Mouse (Mus musculus) embryonic facial prominence, embryonic 10.5 days (tissue): ENCODE data around the gene Gm35315. TPM values are rescaled to one million over a fixed set of nuclear protein-coding genes. Genes with fewer than 3 reads are reported as not detected.
"Not testable (repeated sequence)": the region's sequence is repeated elsewhere in the genome, so short reads cannot be mapped to it uniquely, and the experiment has no call there.

Experiments
- DNase-seq: peaks from one replicate; pipeline ENCODE4 v3.0.0-alpha.2; 2017; ENCODE audit warnings: low spot score
- H3K27ac ChIP-seq: fragments of 300-500 bp; sonication (generic); replicated peaks from 2 replicates; pipeline ENCODE4 v1.5.1; 2016; ENCODE audit warnings: mild to moderate bottlenecking
- H3K27me3 ChIP-seq: fragments of 300-500 bp; sonication (generic); replicated peaks from 2 replicates; pipeline ENCODE4 v1.6.1; 2016; ENCODE audit warnings: low read depth, mild to moderate bottlenecking; ENCODE audit not compliant: poor library complexity, severe bottlenecking
- H3K36me3 ChIP-seq: fragments of 300-500 bp; sonication (generic); replicated peaks from 2 replicates; pipeline ENCODE4 v1.6.1; 2016; ENCODE audit warnings: mild to moderate bottlenecking, moderate library complexity
- H3K4me1 ChIP-seq: fragments of 300-500 bp; sonication (generic); 2 replicates; pipeline ENCODE4 v1.6.1; 2016
- H3K4me3 ChIP-seq: fragments of 300-500 bp; sonication (generic); 2 replicates; pipeline ENCODE4 v1.5.1; 2016; ENCODE audit warnings: mild to moderate bottlenecking, moderate library complexity
- H3K9me3 ChIP-seq: fragments of 300-500 bp; sonication (generic); 2 replicates; pipeline ENCODE4 v1.6.1; 2016; ENCODE audit warnings: mild to moderate bottlenecking
- WGBS: fragments of 180-500 bp; shearing (Covaris S2); methylation state at CpG from one replicate; pipeline ENCODE4 v1.1.7; 2016; 5-methylcytosine and 5-hydroxymethylcytosine counted together
- polyA plus RNA-seq: library from polyadenylated mRNA; unstranded; fragments of >200 nt; fragmentation: Nextera tagmentation; extraction: Ambion mirVana; gene quantifications from 2 replicates; pipeline ENCODE4 v1.2.1, GENCODE M21; 2016

Gm35315 gene
- 2.0 and 2.4 TPM in 2 replicates for polyA plus RNA-seq

DNA sequence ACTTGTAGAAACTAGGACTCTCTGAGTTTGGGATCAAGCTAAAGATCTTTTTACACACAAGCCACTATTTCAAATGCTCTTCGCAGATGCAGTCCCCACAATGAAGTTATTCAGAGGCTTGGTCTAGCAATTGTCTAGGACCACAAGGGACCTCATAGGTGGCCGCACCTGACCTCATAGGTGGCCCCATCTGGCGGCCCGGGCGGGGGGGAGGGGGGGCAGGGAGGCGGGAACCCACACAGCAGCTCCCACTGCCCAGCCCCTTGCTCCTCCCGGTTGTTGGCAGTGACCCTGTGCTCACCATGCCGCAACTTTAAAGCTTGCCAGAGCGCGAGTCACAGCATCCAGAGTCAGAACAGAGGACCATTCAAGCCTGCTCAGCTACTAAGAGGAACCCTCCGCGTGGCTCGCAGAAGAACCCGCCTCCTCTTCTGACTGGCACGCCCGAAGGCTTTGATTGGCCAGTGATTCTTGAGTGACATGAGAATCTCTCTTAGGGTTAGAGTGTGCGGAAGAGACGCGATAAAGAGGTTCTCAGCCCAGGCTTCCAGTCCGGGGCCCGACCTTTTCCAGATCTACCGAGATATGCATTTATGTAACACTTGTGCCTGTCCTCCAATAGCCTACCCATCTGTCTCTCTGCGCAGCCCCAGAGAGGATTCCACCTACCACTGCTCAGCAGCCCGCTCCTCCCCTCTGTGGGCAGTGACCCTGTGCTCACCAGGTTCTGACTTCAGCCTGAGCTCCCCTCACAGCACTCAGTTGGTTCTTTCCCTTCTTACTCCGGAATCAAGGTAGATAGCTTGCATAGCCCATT is at the start of gene Gm35315:
Gm35315 (minus strand) TSS at position 391 of the 817 bp plus-strand sequence.
- H3K27me3 ChIP-seq = 0 out of 2 replicates have a peak, but pooled peaks cover 5% of the 10 kb centered on the region
- under 1% methylated on average over 25 of the region's 25 CpGs for WGBS
- no peaks in the 10 kb centered on the region for H3K9me3 ChIP-seq
- H3K27ac ChIP-seq = peak within 1 kb of the TSS; percentile 89
- no peaks in the 10 kb centered on the region for H3K36me3 ChIP-seq
- peak within 1 kb of the TSS; percentile 67 for H3K4me3 ChIP-seq
- H3K4me1 ChIP-seq = peaks cover 16% of the 10 kb centered on the region
- peak; percentile 89 for DNase-seq

DNA sequence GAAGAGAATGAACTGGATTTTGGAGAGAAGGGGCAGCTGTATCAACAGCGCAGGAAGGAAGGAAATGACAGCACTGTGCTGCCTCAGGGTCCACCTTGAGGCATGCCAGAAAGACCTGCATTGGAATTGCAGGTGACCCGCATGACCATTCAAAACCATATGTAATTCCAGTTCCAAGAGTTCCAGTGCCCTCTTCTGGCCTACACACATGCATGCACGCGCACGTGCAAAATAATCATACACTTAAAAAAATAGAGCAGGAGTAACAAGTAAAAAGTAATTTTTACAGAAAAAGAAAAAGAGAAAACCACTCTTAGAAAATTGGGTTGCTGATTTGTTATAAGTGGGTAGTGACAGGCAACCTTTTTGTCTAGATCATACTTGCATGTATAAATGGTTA is 48.8 kb upstream of the Gm35315 start:
- H3K9me3 ChIP-seq = no peaks in the 10 kb centered on the region
- H3K36me3 ChIP-seq = peaks cover 81% of the 10 kb centered on the region
- 84% methylated on average over 5 of the region's 5 CpGs for WGBS

DNA sequence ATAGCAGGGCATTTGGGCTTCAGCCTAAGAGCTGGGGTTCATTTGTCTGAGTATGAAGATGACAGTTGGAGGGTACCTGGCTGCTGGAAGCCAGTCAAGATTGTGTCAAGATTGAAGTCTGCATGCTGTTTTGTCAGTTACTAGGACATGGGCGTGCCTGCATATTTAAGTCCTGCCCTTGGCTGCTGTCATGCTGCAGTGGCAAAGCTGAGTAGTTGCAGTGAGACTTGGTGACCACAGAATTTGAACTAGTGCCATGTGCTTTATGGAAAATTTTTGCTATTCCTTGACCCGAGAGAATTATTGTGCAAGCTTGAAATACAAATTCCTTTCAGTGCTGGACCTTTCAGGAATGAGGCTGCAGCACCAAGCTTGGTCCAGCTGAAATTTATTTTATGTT is 48.1 kb upstream of the Gm35315 start:
- 89% methylated on average over 2 of the region's 2 CpGs for WGBS
- H3K36me3 ChIP-seq = peaks cover 78% of the 10 kb centered on the region
- H3K27me3 ChIP-seq = no peaks in the 10 kb centered on the region

More for the DNA sequence above, 48.8 kb upstream of the Gm35315 start:
- Histone ChIP-seq H3K4me3 (no peak overlapping the region), H3K27me3 (no peaks in the 10 kb centered on the region), H3K4me1 (no peaks in the 10 kb centered on the region), H3K27ac (no peak overlapping the region)
- DNase-seq = no peak

DNA sequence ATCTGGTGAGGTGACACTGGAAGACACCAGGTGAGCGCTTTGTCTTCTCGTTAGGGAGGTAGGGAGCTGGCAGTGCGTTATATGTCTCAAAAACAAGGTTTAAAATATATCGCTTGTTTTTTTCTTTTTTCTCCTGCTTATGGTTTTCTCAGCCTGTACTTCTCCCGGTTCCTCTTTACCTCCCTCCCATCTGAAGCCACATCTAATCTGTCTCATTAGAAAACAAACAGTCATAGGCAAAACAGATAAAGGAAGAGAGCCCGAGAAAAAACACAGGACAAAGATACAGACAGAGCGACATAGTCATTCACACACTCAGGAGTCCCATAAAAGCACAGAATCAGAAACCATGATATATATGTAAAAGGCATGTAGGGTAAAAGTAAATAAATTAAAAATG is 46.2 kb upstream of the Gm35315 start:
- no peak overlapping the region for H3K4me3 ChIP-seq
- peaks cover 7% of the 10 kb centered on the region for H3K4me1 ChIP-seq
- DNase-seq = no peak
- WGBS = 92% methylated on average over 7 of the region's 7 CpGs
- peaks cover 62% of the 10 kb centered on the region for H3K36me3 ChIP-seq
- no peaks in the 10 kb centered on the region for H3K27me3 ChIP-seq
- H3K9me3 ChIP-seq = no peaks in the 10 kb centered on the region
- H3K27ac ChIP-seq = no peak overlapping the region

More for the DNA sequence above, 48.1 kb upstream of the Gm35315 start:
- DNase-seq = no peak
- Histone ChIP-seq H3K4me1 (no peaks in the 10 kb centered on the region), H3K4me3 (no peak overlapping the region), H3K27ac (no peak overlapping the region), H3K9me3 (no peaks in the 10 kb centered on the region)

DNA sequence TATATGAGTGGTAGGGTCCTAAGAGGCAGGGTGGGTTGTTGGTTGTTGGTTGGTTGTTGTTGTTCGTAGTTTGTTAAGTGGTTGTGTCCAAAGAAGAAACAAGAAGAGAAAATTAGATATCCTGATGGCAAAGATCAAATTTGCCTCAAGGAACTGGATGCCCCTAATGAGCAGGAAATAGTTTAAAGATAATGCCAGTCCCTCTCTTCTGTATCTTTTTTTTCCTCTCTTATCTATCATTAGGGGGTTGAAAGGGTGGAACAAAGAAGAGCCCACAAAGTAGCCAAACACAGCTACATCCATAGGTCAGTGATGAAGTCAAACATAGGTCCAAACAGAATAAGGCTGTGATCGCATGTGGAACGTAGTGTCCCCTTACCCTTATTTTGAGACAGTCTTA is 45.1 kb upstream of the Gm35315 start:
- WGBS = 93% methylated on average over 3 of the region's 3 CpGs
- H3K27ac ChIP-seq = no peak overlapping the region
- peaks cover 7% of the 10 kb centered on the region for H3K4me1 ChIP-seq

DNA sequence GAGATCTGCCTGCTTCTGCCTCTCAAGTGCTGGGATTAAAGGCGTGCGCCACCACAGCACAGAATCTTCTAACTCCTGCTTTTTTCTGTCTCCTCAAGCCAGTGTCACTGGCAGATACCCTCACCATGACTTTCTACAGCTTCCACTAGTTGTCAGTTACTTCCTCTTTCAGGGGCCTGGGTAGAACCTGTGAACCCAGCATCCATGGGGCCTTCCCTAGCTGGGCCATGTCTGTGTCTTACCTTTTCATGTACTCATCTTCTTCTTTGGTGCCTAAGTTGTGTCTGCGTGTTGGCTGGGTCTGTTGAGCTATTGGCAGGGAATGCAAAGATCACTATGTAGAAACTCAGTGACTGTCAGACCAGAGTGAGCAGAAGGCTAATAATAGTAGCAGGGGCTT is 43.6 kb upstream of the Gm35315 start:
- 95% methylated on average over 3 of the region's 3 CpGs for WGBS
- Histone ChIP-seq H3K27me3 (no peaks in the 10 kb centered on the region), H3K27ac (no peak overlapping the region), H3K9me3 (no peaks in the 10 kb centered on the region), H3K36me3 (peaks cover 38% of the 10 kb centered on the region), H3K4me3 (no peak overlapping the region), H3K4me1 (peaks cover 7% of the 10 kb centered on the region)
- DNase-seq = no peak

More for the DNA sequence above, 45.1 kb upstream of the Gm35315 start:
- no peak for DNase-seq
- H3K27me3 ChIP-seq = no peaks in the 10 kb centered on the region
- no peaks in the 10 kb centered on the region for H3K9me3 ChIP-seq
- H3K4me3 ChIP-seq = no peak overlapping the region
- H3K36me3 ChIP-seq = peaks cover 51% of the 10 kb centered on the region

DNA sequence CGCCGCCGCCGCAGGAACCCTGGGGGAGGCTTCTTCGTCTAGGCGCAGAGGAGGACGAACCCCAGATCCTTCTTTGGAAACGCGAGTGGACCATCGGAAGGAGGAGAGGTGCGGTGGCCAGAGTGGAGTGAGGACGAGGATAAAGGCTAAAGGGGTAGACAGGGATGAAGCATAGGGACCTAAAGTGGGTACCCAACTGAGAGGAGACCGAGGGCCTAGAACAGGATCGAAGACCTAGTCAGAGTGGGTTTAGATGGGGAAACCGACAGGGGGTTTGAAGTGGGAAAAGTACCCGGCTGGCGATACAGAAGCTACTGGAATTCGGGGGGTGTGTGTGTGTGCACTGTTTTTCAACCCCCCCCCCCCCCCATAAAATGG is 41.9 kb upstream of the Gm35315 start:
- Histone ChIP-seq H3K36me3 (peaks cover 27% of the 10 kb centered on the region), H3K9me3 (0 out of 2 replicates have a peak, but pooled peaks cover 4% of the 10 kb centered on the region), H3K27ac (peak overlapping the region; percentile 78), H3K4me3 (peak overlapping the region; percentile 88), H3K4me1 (peaks cover 7% of the 10 kb centered on the region), H3K27me3 (no peaks in the 10 kb centered on the region)
- no peak for DNase-seq
- WGBS = 5% methylated on average over 18 of the region's 18 CpGs

- peak; percentile 99 for DNase-seq
- Histone ChIP-seq H3K27me3 (no peaks in the 10 kb centered on the region), H3K4me3 (peak within 1 kb of the TSS; percentile 88), H3K27ac (peak within 1 kb of the TSS; percentile 78), H3K36me3 (peaks cover 27% of the 10 kb centered on the region), H3K4me1 (peaks cover 7% of the 10 kb centered on the region), H3K9me3 (peaks cover 8% of the 10 kb centered on the region; the same call in 1 of the 2 replicates)
- 4% methylated on average over 46 of the region's 46 CpGs for WGBS
Observed at GRCm38 (mm10) chr5:110135293-110136086, 41.3 kb upstream of the Gm35315 start, which contains the start of gene Chfr. Chfr (plus strand) TSS chr5:110135842.

GRCm38 (mm10) chr5:110122380-110122779 is 28.2 kb upstream of the Gm35315 start:
- not testable (repeated sequence) for DNase-seq, H3K9me3 ChIP-seq, H3K27ac ChIP-seq, H3K27me3 ChIP-seq, H3K4me3 ChIP-seq, H3K4me1 ChIP-seq
- peaks cover 79% of the 10 kb centered on the region for H3K36me3 ChIP-seq
- WGBS = 88% methylated on average over 3 of the region's 3 CpGs

DNA sequence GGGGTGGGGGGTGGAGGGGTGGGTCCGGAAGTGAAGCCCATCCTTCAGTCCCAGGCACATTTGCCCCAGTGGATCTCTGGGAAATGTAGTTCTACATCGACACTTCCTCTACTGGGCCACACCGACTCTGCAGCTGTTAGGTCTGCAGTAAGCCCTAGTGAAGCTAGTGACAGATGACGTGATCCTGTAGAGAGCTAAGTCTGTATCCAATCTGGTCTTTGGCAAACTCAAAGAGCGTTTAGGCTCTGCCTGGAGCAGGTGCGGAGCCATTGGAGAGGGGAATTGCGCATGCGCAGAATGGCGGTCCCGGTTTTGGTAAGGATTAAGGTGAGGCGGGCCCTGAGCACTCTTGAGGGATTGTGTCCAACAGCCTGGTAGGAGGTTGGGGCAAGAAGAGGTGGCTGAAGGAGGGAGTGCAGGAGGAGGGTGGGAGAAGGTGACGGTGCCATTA is 15.8 kb upstream of the Gm35315 start, which contains the start of gene Zfp605:
Zfp605 (plus strand) TSS at position 102 of the 451 bp plus-strand sequence.
- H3K36me3 ChIP-seq = peaks cover 50% of the 10 kb centered on the region
- peaks cover 24% of the 10 kb centered on the region for H3K4me1 ChIP-seq
- H3K9me3 ChIP-seq = no peaks in the 10 kb centered on the region; the same call in 1 of the 2 replicates
- whole genome bisulfite sequencing = under 1% methylated on average over 12 of the region's 12 CpGs
- DNase-seq = peak; percentile 88
- H3K27me3 ChIP-seq = no peaks in the 10 kb centered on the region
- H3K27ac ChIP-seq = peak within 1 kb of the TSS; percentile 87
- H3K4me3 ChIP-seq = peak within 1 kb of the TSS; percentile 77

DNA sequence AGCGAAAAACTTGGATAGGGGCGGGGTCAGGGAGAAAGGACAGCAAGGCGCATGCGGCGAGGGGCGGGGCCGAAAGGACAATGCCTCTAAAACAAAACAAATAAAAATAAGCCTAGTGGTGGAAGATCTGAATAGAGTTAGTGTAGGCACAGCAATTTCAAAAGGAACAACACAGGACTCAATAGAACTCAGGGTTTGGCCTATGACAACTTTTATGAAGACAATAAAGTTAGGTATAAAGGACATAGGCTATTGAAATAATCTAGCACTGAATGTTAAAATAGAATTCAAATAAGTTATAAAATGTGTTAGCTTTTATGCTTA is 14.0 kb upstream of the Gm35315 start:
- peaks cover 24% of the 10 kb centered on the region for H3K4me1 ChIP-seq
- DNase-seq = no peak
- H3K27ac ChIP-seq = peak overlapping the region; percentile 97
- WGBS = under 1% methylated on average over 7 of the region's 7 CpGs
- no peaks in the 10 kb centered on the region; the same call in 1 of the 2 replicates for H3K9me3 ChIP-seq
- peak overlapping the region; percentile 86 for H3K4me3 ChIP-seq
- H3K36me3 ChIP-seq = peaks cover 54% of the 10 kb centered on the region
- no peaks in the 10 kb centered on the region for H3K27me3 ChIP-seq

- peaks cover 54% of the 10 kb centered on the region for H3K36me3 ChIP-seq
- no peaks in the 10 kb centered on the region; the same call in 1 of the 2 replicates for H3K9me3 ChIP-seq
- peak; percentile 97 for DNase-seq
- peak within 1 kb of the TSS; percentile 97 for H3K27ac ChIP-seq
- H3K4me3 ChIP-seq = peak within 1 kb of the TSS; percentile 86
- WGBS = under 1% methylated on average over 71 of the region's 71 CpGs
- no peaks in the 10 kb centered on the region for H3K27me3 ChIP-seq
- peaks cover 24% of the 10 kb centered on the region for H3K4me1 ChIP-seq
Observed at GRCm38 (mm10) chr5:110107581-110108304, 13.5 kb upstream of the Gm35315 start, which contains the start of gene Gtpbp6. Gtpbp6 (minus strand) TSS chr5:110108197.
